Comparison of ENCODE assay signal across 8 mouse cellular contexts in the genomic region with DNA sequence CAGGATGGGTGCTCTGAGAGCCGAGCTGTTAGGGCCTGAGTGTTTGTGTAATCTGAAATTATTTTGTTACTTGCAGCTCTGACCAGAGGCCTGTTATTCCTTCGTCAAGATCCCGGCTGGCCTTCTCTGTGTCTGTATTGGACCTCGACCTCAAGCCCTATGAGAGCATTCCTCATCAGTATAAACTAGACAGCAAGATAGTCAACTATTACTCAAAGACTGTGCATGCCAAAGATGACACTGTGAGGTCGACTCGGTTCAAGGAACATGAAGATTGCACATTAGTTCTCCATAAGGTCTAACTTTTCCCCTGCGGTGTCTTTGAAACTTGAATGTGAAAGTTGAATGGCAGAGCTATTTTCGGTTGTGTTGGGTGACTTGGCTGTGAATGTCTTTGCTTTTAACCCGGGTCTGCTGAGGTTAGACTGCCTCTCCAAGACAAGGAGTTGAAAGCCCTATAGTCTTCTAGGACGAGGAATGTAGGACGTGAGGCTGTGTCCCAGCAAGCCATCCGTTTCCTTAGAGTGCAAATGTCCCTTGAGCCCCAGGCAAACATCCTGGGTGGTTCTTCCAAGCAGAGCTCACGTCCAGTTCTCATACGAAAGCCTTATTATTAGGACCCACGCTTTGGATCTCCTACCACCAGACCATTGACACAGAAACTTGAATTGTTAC. TPM values are rescaled to one million over a fixed set of nuclear protein-coding genes. Genes with fewer than 3 reads are reported as not detected.
A peak's percentile ranks its signal among the peaks of the same experiment; 100 is the strongest.
DNase-seq lines count a peak whose midpoint lies in the region; ATAC-seq and TF ChIP-seq lines count a peak whose summit lies in the region.

No protein-coding gene starts in this region.

- TF ChIP-seq CTCF in heart, adult 2 months (IDR thresholded peaks at IDR 0.05) = no peak
- no peak for TF ChIP-seq CTCF in cerebellum, adult 2 months (IDR thresholded peaks at IDR 0.05; ENCODE audit: borderline replicate concordance, insufficient read depth, low read depth, low read length)

- no peaks in the 10 kb centered on the region for H3K79me2 ChIP-seq in heart, adult 2 months (replicated peaks; ENCODE audit: control insufficient read depth, insufficient read depth, low read length)

- 69% methylated on average over 15 of the region's 15 CpGs for WGBS in heart, adult 2 months
- WGBS in heart, embryonic 11.5 days (ENCODE audit: insufficient replicate concordance) = 88% methylated on average over 15 of the region's 15 CpGs
- 83% methylated on average over 15 of the region's 15 CpGs for WGBS in embryonic facial prominence, embryonic 14.5 days
- 79% methylated on average over 15 of the region's 15 CpGs for WGBS in limb, embryonic 15.5 days
- 57% methylated on average over 15 of the region's 15 CpGs for WGBS in cerebellum, adult 2 months

- peak; percentile 40 to 42 for DNase-seq in heart, adult 2 months
- peak; percentile 57 for DNase-seq in Muller cell, postnatal 12 days (ENCODE audit: inconsistent ontology term)
- no peak for DNase-seq in embryonic facial prominence, embryonic 14.5 days (ENCODE audit: low spot score)
- no peak for DNase-seq in embryo, embryonic 10.5 days (ENCODE audit: low spot score)
- no peak for DNase-seq in cerebellum, postnatal 14 days
- no peak for DNase-seq in cerebellum, adult 2 months

- peaks cover 4% of the 10 kb centered on the region for H3K36me3 ChIP-seq in heart, adult 2 months (ENCODE audit: control insufficient read depth, insufficient read depth, low read length)
- H3K36me3 ChIP-seq in heart, embryonic 11.5 days (ENCODE audit: control insufficient read depth, insufficient read depth, low read length) = peaks cover 7% of the 10 kb centered on the region; the same call in 1 of the 2 replicates
- peaks cover 55% of the 10 kb centered on the region for H3K36me3 ChIP-seq in embryonic facial prominence, embryonic 14.5 days (ENCODE audit: control insufficient read depth, insufficient read depth, low read length)
- peaks cover 36% of the 10 kb centered on the region for H3K36me3 ChIP-seq in limb, embryonic 15.5 days

- H3K9me3 ChIP-seq in heart, embryonic 11.5 days (replicated peaks; ENCODE audit: control insufficient read depth, low read length) = no peaks in the 10 kb centered on the region
- H3K9me3 ChIP-seq in embryonic facial prominence, embryonic 14.5 days (ENCODE audit: control insufficient read depth, low read length) = no peaks in the 10 kb centered on the region
- no peaks in the 10 kb centered on the region for H3K9me3 ChIP-seq in limb, embryonic 15.5 days

- H3K27me3 ChIP-seq in heart, adult 2 months (ENCODE audit: control insufficient read depth, insufficient read depth, low read length) = no peaks in the 10 kb centered on the region
- H3K27me3 ChIP-seq in heart, embryonic 11.5 days (ENCODE audit: control insufficient read depth, insufficient read depth, low read length) = no peaks in the 10 kb centered on the region
- no peaks in the 10 kb centered on the region for H3K27me3 ChIP-seq in embryonic facial prominence, embryonic 14.5 days (replicated peaks; ENCODE audit: control insufficient read depth, insufficient read depth, low read length)
- no peaks in the 10 kb centered on the region for H3K27me3 ChIP-seq in limb, embryonic 15.5 days
- H3K27me3 ChIP-seq in cerebellum, adult 2 months (ENCODE audit: control insufficient read depth, insufficient read depth, low read length) = no peaks in the 10 kb centered on the region

- intact Hi-C loops in heart, adult 2 months (cut with DNase I) = no loop called here

- TF ChIP-seq EP300 in heart, adult 2 months (IDR thresholded peaks at IDR 0.05; ENCODE audit: insufficient read depth, low read depth, low read length) = no peak

- H3K9ac ChIP-seq in heart, adult 2 months (ENCODE audit: low read depth, low read length) = no peak overlapping the region
- no peak overlapping the region for H3K9ac ChIP-seq in heart, embryonic 11.5 days (ENCODE audit: low read depth, low read length)
- H3K9ac ChIP-seq in embryonic facial prominence, embryonic 14.5 days (ENCODE audit: low read depth, low read length) = no peak overlapping the region
- H3K9ac ChIP-seq in limb, embryonic 15.5 days = no peak overlapping the region

- no peak overlapping the region for H3K4me3 ChIP-seq in heart, adult 2 months
- H3K4me3 ChIP-seq in heart, embryonic 11.5 days (ENCODE audit: low read depth, low read length) = no peak overlapping the region
- H3K4me3 ChIP-seq in embryonic facial prominence, embryonic 14.5 days (ENCODE audit: low read depth, low read length) = no peak overlapping the region
- H3K4me3 ChIP-seq in limb, embryonic 15.5 days = no peak overlapping the region
- no peak overlapping the region for H3K4me3 ChIP-seq in cerebellum, adult 2 months (replicated peaks; ENCODE audit: insufficient read depth, low read depth, low read length)

- peaks cover 9% of the 10 kb centered on the region for H3K4me1 ChIP-seq in heart, adult 2 months (ENCODE audit: control insufficient read depth, insufficient read depth, low read length)
- H3K4me1 ChIP-seq in heart, embryonic 11.5 days (ENCODE audit: control insufficient read depth, insufficient read depth, low read length) = no peaks in the 10 kb centered on the region
- peaks cover 9% of the 10 kb centered on the region for H3K4me1 ChIP-seq in embryonic facial prominence, embryonic 14.5 days (ENCODE audit: control insufficient read depth, insufficient read depth, low read length)
- peaks cover 37% of the 10 kb centered on the region for H3K4me1 ChIP-seq in limb, embryonic 15.5 days
- no peaks in the 10 kb centered on the region for H3K4me1 ChIP-seq in cerebellum, adult 2 months (ENCODE audit: control insufficient read depth, insufficient read depth, low read length)

- H3K4me2 ChIP-seq in heart, embryonic 11.5 days = no peak overlapping the region
- H3K4me2 ChIP-seq in embryonic facial prominence, embryonic 14.5 days (ENCODE audit: low read depth, low read length) = no peak overlapping the region
- no peak overlapping the region for H3K4me2 ChIP-seq in limb, embryonic 15.5 days

- ATAC-seq in heart, embryonic 11.5 days (replicated peaks; ENCODE audit: insufficient number of reproducible peaks, low FRiP score, low TSS enrichment) = no peak
- ATAC-seq in embryonic facial prominence, embryonic 14.5 days (ENCODE audit: low read depth) = no peak
- ATAC-seq in limb, embryonic 15.5 days (ENCODE audit: insufficient number of reproducible peaks, low FRiP score, low TSS enrichment, low read depth) = no peak

- H3K27ac ChIP-seq in heart, adult 2 months = peak overlapping the region; percentile 67
- H3K27ac ChIP-seq in heart, embryonic 11.5 days (ENCODE audit: low read depth, low read length) = no peak overlapping the region
- peak overlapping the region; percentile 44; the same call in 1 of the 2 replicates for H3K27ac ChIP-seq in embryonic facial prominence, embryonic 14.5 days (replicated peaks; ENCODE audit: low read depth, low read length)
- H3K27ac ChIP-seq in limb, embryonic 15.5 days = peak overlapping the region; percentile 88
- H3K27ac ChIP-seq in cerebellum, adult 2 months (ENCODE audit: insufficient read depth, low read length) = no peak overlapping the region

- no peak for TF ChIP-seq POLR2A in heart, adult 2 months (IDR thresholded peaks at IDR 0.05; ENCODE audit: insufficient read depth, low read depth, low read length)
- TF ChIP-seq POLR2A in cerebellum, adult 2 months (IDR thresholded peaks at IDR 0.05; ENCODE audit: borderline replicate concordance, insufficient read depth, low read length) = no peak

RNA-seq across cellular contexts. Expression of gene Tes3-ps, which starts 31.5 kb away (rescaled TPM):
- total RNA-seq in heart, adult 2 months (2021) = 1 to 10 TPM in 1 of 2 experiments, under 1 TPM in 1; 0.99 to 1.4 TPM
- 0.08 and 0.09 TPM in 2 replicates for polyA plus RNA-seq in heart, adult 2 months (2012; rRNA removed)
- polyA plus RNA-seq in heart, embryonic 11.5 days (2014; fragmentation: Nextera tagmentation; extraction: Ambion mirVana) = 0.42 and 0.56 TPM in 2 replicates
- polyA plus RNA-seq in embryonic facial prominence, embryonic 14.5 days (2014; fragmentation: Nextera tagmentation; extraction: Ambion mirVana) = 0.81 and 0.97 TPM in 2 replicates
- polyA plus RNA-seq in limb, embryonic 15.5 days (2015; fragmentation: Nextera tagmentation; extraction: Ambion mirVana) = 0.72 and 0.88 TPM in 2 replicates
- 0.39 and 0.40 TPM in 2 replicates for polyA plus RNA-seq in cerebellum, adult 2 months (2012; rRNA removed)

RNA-seq across cellular contexts. Expression of gene Ippk, which starts 40.5 kb away (rescaled TPM):
- 1 to 10 TPM; 6.7 to 7.3 TPM for total RNA-seq in heart, adult 2 months (2021)
- polyA plus RNA-seq in heart, adult 2 months (2012; rRNA removed) = 4.3 and 6.9 TPM in 2 replicates
- polyA plus RNA-seq in heart, embryonic 11.5 days (2014; fragmentation: Nextera tagmentation; extraction: Ambion mirVana) = 11.1 and 11.6 TPM in 2 replicates
- polyA plus RNA-seq in embryonic facial prominence, embryonic 14.5 days (2014; fragmentation: Nextera tagmentation; extraction: Ambion mirVana) = 13.8 and 14.5 TPM in 2 replicates
- 14.2 and 14.7 TPM in 2 replicates for polyA plus RNA-seq in limb, embryonic 15.5 days (2015; fragmentation: Nextera tagmentation; extraction: Ambion mirVana)
- 11.3 and 12.8 TPM in 2 replicates for polyA plus RNA-seq in cerebellum, adult 2 months (2012; rRNA removed)

RNA-seq across cellular contexts. Expression of gene Ecm2, which starts 43.0 kb away (rescaled TPM):
- 10 to 100 TPM; 13.4 to 15.4 TPM for total RNA-seq in heart, adult 2 months (2021)
- 8.2 and 14.8 TPM in 2 replicates for polyA plus RNA-seq in heart, adult 2 months (2012; rRNA removed)
- 1.4 and 1.8 TPM in 2 replicates for polyA plus RNA-seq in heart, embryonic 11.5 days (2014; fragmentation: Nextera tagmentation; extraction: Ambion mirVana)
- polyA plus RNA-seq in embryonic facial prominence, embryonic 14.5 days (2014; fragmentation: Nextera tagmentation; extraction: Ambion mirVana) = 1.7 TPM in 2 replicates
- 4.0 and 7.2 TPM in 2 replicates for polyA plus RNA-seq in limb, embryonic 15.5 days (2015; fragmentation: Nextera tagmentation; extraction: Ambion mirVana)
- polyA plus RNA-seq in cerebellum, adult 2 months (2012; rRNA removed) = 4.3 and 5.1 TPM in 2 replicates

Comparison
In these comparisons a context has a peak if more than half of its experiments do, and no peak if none do; other contexts are left out.
1. H3K27ac ChIP-seq: peak in heart, adult 2 months (single experiment), embryonic facial prominence, embryonic 14.5 days (single experiment) and limb, embryonic 15.5 days (single experiment); none in heart, embryonic 11.5 days (single experiment) and cerebellum, adult 2 months (single experiment).
2. DNase-seq: peak in heart, adult 2 months (2 of 2) and Muller cell, postnatal 12 days (single experiment); none in embryonic facial prominence, embryonic 14.5 days (single experiment), embryo, embryonic 10.5 days (single experiment), cerebellum, postnatal 14 days (0 of 2) and cerebellum, adult 2 months (0 of 2).